In the genomic region with DNA sequence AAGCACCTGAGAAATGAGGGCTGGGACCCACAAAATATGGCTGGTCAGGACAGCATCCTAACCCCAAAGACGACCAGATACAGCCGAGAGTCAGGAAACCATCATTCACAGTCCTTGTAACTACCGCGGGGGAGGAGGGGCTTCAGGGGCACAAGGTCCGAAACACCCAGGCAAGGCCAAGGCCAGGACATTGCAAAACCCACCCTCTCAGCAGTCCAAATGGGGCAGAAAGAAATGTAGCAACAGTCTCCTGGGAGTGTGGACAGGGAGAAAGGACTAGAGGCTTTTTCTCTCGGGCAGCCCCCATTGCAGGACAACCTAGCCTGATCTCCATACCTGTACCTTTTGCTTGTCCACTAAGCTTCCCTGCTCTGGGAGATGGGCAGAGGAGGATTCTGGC, we compare ENCODE assay signal across 8 mouse cellular contexts. TPM values are rescaled to one million over a fixed set of nuclear protein-coding genes. Genes with fewer than 3 reads are reported as not detected.
A peak's percentile ranks its signal among the peaks of the same experiment; 100 is the strongest.
DNase-seq lines count a peak whose midpoint lies in the region; ATAC-seq lines count a peak whose summit lies in the region.

No protein-coding gene starts in this region.

- H3K4me3 ChIP-seq in heart, embryonic 15.5 days, result peak overlapping the region; percentile 66
- peak overlapping the region; percentile 53 for H3K4me3 ChIP-seq in hindbrain, embryonic 11.5 days (ENCODE audit: low read depth, low read length)
- peak overlapping the region; percentile 66 for H3K4me3 ChIP-seq in midbrain, embryonic 10.5 days

- H3K36me3 ChIP-seq in heart, embryonic 15.5 days, result no peaks in the 10 kb centered on the region
- no peaks in the 10 kb centered on the region for H3K36me3 ChIP-seq in hindbrain, embryonic 11.5 days (ENCODE audit: control insufficient read depth, insufficient read depth, low read length)
- no peaks in the 10 kb centered on the region for H3K36me3 ChIP-seq in midbrain, embryonic 10.5 days

- H3K27me3 ChIP-seq in heart, embryonic 15.5 days, result no peaks in the 10 kb centered on the region
- peaks cover 25% of the 10 kb centered on the region for H3K27me3 ChIP-seq in hindbrain, embryonic 11.5 days (ENCODE audit: control insufficient read depth, insufficient read depth, low read length)
- peaks cover 68% of the 10 kb centered on the region for H3K27me3 ChIP-seq in midbrain, embryonic 10.5 days (ENCODE audit: low read depth, poor library complexity, severe bottlenecking)

- no peaks in the 10 kb centered on the region for H3K9me3 ChIP-seq in heart, embryonic 15.5 days (replicated peaks)
- H3K9me3 ChIP-seq in hindbrain, embryonic 11.5 days (ENCODE audit: control insufficient read depth, low read length), result no peaks in the 10 kb centered on the region
- no peaks in the 10 kb centered on the region for H3K9me3 ChIP-seq in midbrain, embryonic 10.5 days (replicated peaks)

- peak overlapping the region; percentile 79 for H3K27ac ChIP-seq in heart, embryonic 15.5 days
- no peak overlapping the region for H3K27ac ChIP-seq in hindbrain, embryonic 11.5 days (ENCODE audit: low read depth, low read length)
- H3K27ac ChIP-seq in midbrain, embryonic 10.5 days (replicated peaks), result peak overlapping the region; percentile 78; the same call in 1 of the 2 replicates

- intact Hi-C loops in gastrocnemius, postnatal 36 days (cut with DNase I), result no loop called here

- ATAC-seq in heart, embryonic 15.5 days (replicated peaks; ENCODE audit: insufficient number of reproducible peaks, insufficient read depth, low FRiP score, low read depth), result no peak
- ATAC-seq in hindbrain, embryonic 11.5 days (ENCODE audit: low FRiP score), result no peak
- no peak for ATAC-seq in CD4-positive, CD25-positive, alpha-beta regulatory T cell, adult 4 months

- peak overlapping the region; percentile 77 for H3K9ac ChIP-seq in heart, embryonic 15.5 days
- H3K9ac ChIP-seq in hindbrain, embryonic 11.5 days (ENCODE audit: low read depth, low read length), result no peak overlapping the region

- DNase-seq in heart, adult 8-10 months (ENCODE audit: low spot score), result no peak
- peak; percentile 90 for DNase-seq in adrenal gland, adult 2 months
- no peak for DNase-seq in hindbrain, embryonic 11.5 days (ENCODE audit: low spot score)
- no peak for DNase-seq in midbrain, embryonic 10.5 days (ENCODE audit: low spot score)
- DNase-seq in gastrocnemius, postnatal 36 days, result no peak
- DNase-seq in gastrocnemius, adult 8-10 months (ENCODE audit: low spot score in 2 of 2), result no peak

- H3K4me2 ChIP-seq in heart, embryonic 15.5 days, result peak overlapping the region; percentile 90
- H3K4me2 ChIP-seq in hindbrain, embryonic 11.5 days (replicated peaks; ENCODE audit: low read depth, low read length), result peak overlapping the region; percentile 85

- WGBS in heart, embryonic 15.5 days, result 12% methylated on average over 6 of the region's 6 CpGs
- 34% methylated on average over 6 of the region's 6 CpGs for WGBS in hindbrain, embryonic 11.5 days
- WGBS in midbrain, embryonic 10.5 days, result 31% methylated on average over 6 of the region's 6 CpGs

- peaks cover 34% of the 10 kb centered on the region for H3K4me1 ChIP-seq in heart, embryonic 15.5 days (replicated peaks)
- H3K4me1 ChIP-seq in hindbrain, embryonic 11.5 days (replicated peaks; ENCODE audit: control insufficient read depth, insufficient read depth, low read length), result peaks cover 3% of the 10 kb centered on the region; the same call in 1 of the 2 replicates
- peaks cover 26% of the 10 kb centered on the region for H3K4me1 ChIP-seq in midbrain, embryonic 10.5 days

RNA-seq across cellular contexts. Expression of a gene that starts 1.1 kb away (rescaled TPM):
- polyA plus RNA-seq in heart, embryonic 15.5 days (2015; fragmentation: Nextera tagmentation; extraction: Ambion mirVana), result 19.9 and 26.3 TPM in 2 replicates
- total RNA-seq in heart, adult 8-10 months (2022), result 10 to 100 TPM; 51.1 to 65.9 (median 60.8) TPM
- 100 to 1,000 TPM; 469 to 591 TPM for total RNA-seq in adrenal gland, adult 2 months (2021)
- 584 and 714 TPM in 2 replicates for polyA plus RNA-seq in adrenal gland, adult 2 months (2012; rRNA removed)
- polyA plus RNA-seq in hindbrain, embryonic 11.5 days (2014; fragmentation: Nextera tagmentation; extraction: Ambion mirVana), result 7.3 and 7.5 TPM in 2 replicates
- 9.0 and 10.6 TPM in 2 replicates for polyA plus RNA-seq in midbrain, embryonic 10.5 days (2016; fragmentation: Nextera tagmentation; extraction: Ambion mirVana)
- 1 to 10 TPM; 5.6 to 5.9 TPM for total RNA-seq in gastrocnemius, postnatal 36 days (2021)
- total RNA-seq in gastrocnemius, adult 8-10 months (2022), result 1 to 10 TPM; 2.9 to 8.9 (median 5.6) TPM
- polyA plus RNA-seq in CD4-positive, CD25-positive, alpha-beta regulatory T cell, adult 4 months (2017; shearing (Covaris generic)), result 1 to 10 TPM; 5.8 to 7.7 TPM

RNA-seq across cellular contexts. Expression of a gene that starts 16.7 kb away (rescaled TPM):
- polyA plus RNA-seq in heart, embryonic 15.5 days (2015; fragmentation: Nextera tagmentation; extraction: Ambion mirVana), result not detected in 2 replicates
- not detected for total RNA-seq in heart, adult 8-10 months (2022)
- not detected for total RNA-seq in adrenal gland, adult 2 months (2021)
- not detected in 2 replicates for polyA plus RNA-seq in adrenal gland, adult 2 months (2012; rRNA removed)
- polyA plus RNA-seq in hindbrain, embryonic 11.5 days (2014; fragmentation: Nextera tagmentation; extraction: Ambion mirVana), result not detected in 2 replicates
- polyA plus RNA-seq in midbrain, embryonic 10.5 days (2016; fragmentation: Nextera tagmentation; extraction: Ambion mirVana), result not detected in 2 replicates
- not detected for total RNA-seq in gastrocnemius, postnatal 36 days (2021)
- total RNA-seq in gastrocnemius, adult 8-10 months (2022), result not detected
- not detected for polyA plus RNA-seq in CD4-positive, CD25-positive, alpha-beta regulatory T cell, adult 4 months (2017; shearing (Covaris generic))

RNA-seq across cellular contexts. Expression of a gene that starts 23.3 kb away (rescaled TPM):
- polyA plus RNA-seq in heart, embryonic 15.5 days (2015; fragmentation: Nextera tagmentation; extraction: Ambion mirVana), result 159 and 197 TPM in 2 replicates
- total RNA-seq in heart, adult 8-10 months (2022), result 100 to 1,000 TPM; 122 to 172 (median 148) TPM
- total RNA-seq in adrenal gland, adult 2 months (2021), result 100 to 1,000 TPM in 1 of 2 experiments, 10 to 100 TPM in 1; 71.2 to 146 TPM
- 355 and 444 TPM in 2 replicates for polyA plus RNA-seq in adrenal gland, adult 2 months (2012; rRNA removed)
- polyA plus RNA-seq in hindbrain, embryonic 11.5 days (2014; fragmentation: Nextera tagmentation; extraction: Ambion mirVana), result 62.7 and 65.2 TPM in 2 replicates
- 68.5 and 85.7 TPM in 2 replicates for polyA plus RNA-seq in midbrain, embryonic 10.5 days (2016; fragmentation: Nextera tagmentation; extraction: Ambion mirVana)
- total RNA-seq in gastrocnemius, postnatal 36 days (2021), result 10 to 100 TPM; 50.0 to 62.2 TPM
- 10 to 100 TPM; 28.7 to 37.4 (median 31.6) TPM for total RNA-seq in gastrocnemius, adult 8-10 months (2022)
- not detected for polyA plus RNA-seq in CD4-positive, CD25-positive, alpha-beta regulatory T cell, adult 4 months (2017; shearing (Covaris generic))

RNA-seq across cellular contexts. Expression of a gene that starts 25.1 kb away (rescaled TPM):
- 12.2 and 18.0 TPM in 2 replicates for polyA plus RNA-seq in heart, embryonic 15.5 days (2015; fragmentation: Nextera tagmentation; extraction: Ambion mirVana)
- total RNA-seq in heart, adult 8-10 months (2022), result 10 to 100 TPM; 15.0 to 26.6 (median 20.9) TPM
- total RNA-seq in adrenal gland, adult 2 months (2021), result 10 to 100 TPM in 1 of 2 experiments, 1 to 10 TPM in 1; 6.9 to 15.7 TPM
- 21.8 and 33.4 TPM in 2 replicates for polyA plus RNA-seq in adrenal gland, adult 2 months (2012; rRNA removed)
- polyA plus RNA-seq in hindbrain, embryonic 11.5 days (2014; fragmentation: Nextera tagmentation; extraction: Ambion mirVana), result 38.4 and 45.5 TPM in 2 replicates
- polyA plus RNA-seq in midbrain, embryonic 10.5 days (2016; fragmentation: Nextera tagmentation; extraction: Ambion mirVana), result 36.4 and 51.4 TPM in 2 replicates
- 1 to 10 TPM; 1.6 to 2.3 TPM for total RNA-seq in gastrocnemius, postnatal 36 days (2021)
- total RNA-seq in gastrocnemius, adult 8-10 months (2022), result 1 to 10 TPM; 1.3 to 2.1 (median 1.6) TPM
- 1 to 10 TPM; 1.5 to 2.6 TPM for polyA plus RNA-seq in CD4-positive, CD25-positive, alpha-beta regulatory T cell, adult 4 months (2017; shearing (Covaris generic))

Comparison
In these comparisons a context has a peak if more than half of its experiments do, and no peak if none do; other contexts are left out.
1. RNA of a gene that starts 1.1 kb away (polyA plus RNA-seq): 584 to 714 TPM in adrenal gland, adult 2 months; 19.9 to 26.3 TPM in heart, embryonic 15.5 days, 9.0 to 10.6 TPM in midbrain, embryonic 10.5 days, 5.8 to 7.7 TPM in CD4-positive, CD25-positive, alpha-beta regulatory T cell, adult 4 months and 7.3 to 7.5 TPM in hindbrain, embryonic 11.5 days; every median in the first group is over 10 times any median in the second.
2. RNA of a gene that starts 23.3 kb away (polyA plus RNA-seq): 355 to 444 TPM in adrenal gland, adult 2 months, 159 to 197 TPM in heart, embryonic 15.5 days, 68.5 to 85.7 TPM in midbrain, embryonic 10.5 days and 62.7 to 65.2 TPM in hindbrain, embryonic 11.5 days; not detected in CD4-positive, CD25-positive, alpha-beta regulatory T cell, adult 4 months; every median in the first group is over 10 times any median in the second.
3. Peak in every context shown above with its lines, with median percentiles within 50 percentile points of each other: H3K4me3 ChIP-seq.